Mouse (Mus musculus) forebrain, postnatal 0 days (tissue): ENCODE results near the gene Kctd5. TPM values are rescaled to one million over a fixed set of nuclear protein-coding genes. Genes with fewer than 3 reads are reported as not detected.

Source experiments
- ATAC-seq: fragments of 200-750 bp; cut with Nextera tagmentation; 2 replicates; pipeline ENCODE4 v1.8.0; 2017; ENCODE audit warnings: mild to moderate bottlenecking, moderate library complexity
- DNase-seq: peaks from one replicate; pipeline ENCODE4 v3.0.0-alpha.2; 2015
- H3K27ac ChIP-seq: fragments of 300-500 bp; sonication (generic); 2 replicates; pipeline ENCODE4 v1.5.1; 2014; ENCODE audit warnings: low read depth, mild to moderate bottlenecking, antibody characterized with exemption, low read length, moderate library complexity, mixed read lengths
- H3K27me3 ChIP-seq: fragments of 300-500 bp; sonication (generic); 2 replicates; pipeline ENCODE4 v1.6.1; 2014; ENCODE audit warnings: mild to moderate bottlenecking, low read length, mixed read lengths; ENCODE audit not compliant: insufficient read depth
- H3K36me3 ChIP-seq: fragments of 300-500 bp; sonication (generic); 2 replicates; pipeline ENCODE4 v1.6.1; 2014; ENCODE audit warnings: mild to moderate bottlenecking, moderate library complexity; ENCODE audit not compliant: insufficient read depth
- H3K4me1 ChIP-seq: fragments of 300-500 bp; sonication (generic); 2 replicates; pipeline ENCODE4 v1.6.1; 2014; ENCODE audit warnings: antibody characterized with exemption; ENCODE audit not compliant: insufficient read depth
- H3K4me2 ChIP-seq: fragments of 300-500 bp; sonication (generic); 2 replicates; pipeline ENCODE4 v1.6.1; 2014; ENCODE audit warnings: low read depth, mild to moderate bottlenecking, moderate library complexity
- H3K4me3 ChIP-seq: fragments of 300-500 bp; sonication (generic); 2 replicates; pipeline ENCODE4 v1.5.1; 2014; ENCODE audit warnings: low read depth, low read length, mixed read lengths
- H3K9ac ChIP-seq: fragments of 300-500 bp; sonication (generic); 2 replicates; pipeline ENCODE4 v1.6.1; 2014; ENCODE audit warnings: mild to moderate bottlenecking
- H3K9me3 ChIP-seq: fragments of 300-500 bp; sonication (generic); 2 replicates; pipeline ENCODE4 v1.6.1; 2016; ENCODE audit warnings: low read length
- CTCF ChIP-seq: sonication (generic); IDR thresholded peaks from 2 replicates; pipeline ENCODE4 v1.5.1; 2016; ENCODE audit warnings: antibody characterized with exemption, control low read depth, low read depth
- WGBS: fragments of 180-500 bp; shearing (Covaris S2); extraction: QIAGEN DNeasy Blood & Tissue Kit; methylation state at CpG from one replicate; pipeline ENCODE4 v1.1.7; 2014; 5-methylcytosine and 5-hydroxymethylcytosine counted together
- polyA plus RNA-seq: library from polyadenylated mRNA; unstranded; fragments of >200 nt; fragmentation: Nextera tagmentation; extraction: Ambion mirVana; gene quantifications from 2 replicates; pipeline ENCODE4 v1.2.1, GENCODE M21; 2015
- total RNA-seq: library from RNA; depleted of rRNA; stranded (reverse); fragments of >200 nt; gene quantifications from 2 replicates; pipeline ENCODE4 v1.2.3, GENCODE M21; 2014

Kctd5 gene
- total and polyA plus RNA-seq, 2 experiments from 2014 or later = 87.2 to 97.6 TPM

- 75% methylated on average over 4 of the region's 4 CpGs for WGBS
- H3K36me3 ChIP-seq = no peaks in the 10 kb centered on the region
- ATAC-seq = no peak
Measured at GRCm38 (mm10) chr17:24037844-24038243, 35.4 kb downstream of the Kctd5 start, which contains the start of gene Prss27. Prss27 (plus strand) TSS chr17:24038144.

GRCm38 (mm10) chr17:24037360-24037759 is 35.9 kb downstream of the Kctd5 start:
- Histone ChIP-seq H3K9me3 (no peaks in the 10 kb centered on the region), H3K27me3 (no peaks in the 10 kb centered on the region), H3K4me1 (no peaks in the 10 kb centered on the region), H3K4me3 (no peak overlapping the region), H3K36me3 (no peaks in the 10 kb centered on the region), H3K9ac (no peak overlapping the region), H3K4me2 (no peak overlapping the region), H3K27ac (no peak overlapping the region)
- ATAC-seq (no peak), DNase-seq (no peak)
- WGBS = 89% methylated on average over 13 of the region's 13 CpGs
- no peak for TF ChIP-seq CTCF

More at GRCm38 (mm10) chr17:24037844-24038243, 35.4 kb downstream of the Kctd5 start, which contains the start of gene Prss27:
- no peaks in the 10 kb centered on the region for H3K9me3 ChIP-seq
- TF ChIP-seq CTCF = no peak
- H3K27ac ChIP-seq = no peak within 1 kb of the TSS
- H3K9ac ChIP-seq = no peak within 1 kb of the TSS
- DNase-seq = no peak
- H3K27me3 ChIP-seq = no peaks in the 10 kb centered on the region
- H3K4me3 ChIP-seq = no peak within 1 kb of the TSS
- no peaks in the 10 kb centered on the region for H3K4me1 ChIP-seq
- H3K4me2 ChIP-seq = no peak within 1 kb of the TSS

DNA sequence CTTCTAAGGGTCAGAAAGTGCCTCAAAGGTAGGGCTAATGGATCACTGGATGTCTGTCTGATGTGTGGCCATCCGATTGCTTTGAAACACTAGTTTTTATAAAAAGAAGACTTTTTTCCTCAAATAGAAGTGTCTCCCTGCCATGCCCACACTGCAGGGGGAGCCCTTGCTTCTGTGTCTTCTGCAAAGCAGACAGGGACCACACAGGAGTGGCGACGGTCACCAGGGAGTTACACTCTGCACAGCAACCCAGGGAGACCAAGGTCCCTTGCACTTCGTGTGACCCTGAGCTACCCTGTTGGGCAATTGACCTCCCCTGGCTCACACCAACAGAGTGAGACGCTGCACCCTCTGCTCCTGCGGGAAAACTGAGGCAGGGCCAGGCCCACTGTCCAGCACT is 36.3 kb downstream of the Kctd5 start:
- Histone ChIP-seq H3K4me2 (no peak overlapping the region), H3K9ac (no peak overlapping the region), H3K27ac (no peak overlapping the region), H3K4me1 (no peaks in the 10 kb centered on the region), H3K9me3 (no peaks in the 10 kb centered on the region), H3K36me3 (no peaks in the 10 kb centered on the region), H3K4me3 (no peak overlapping the region), H3K27me3 (no peaks in the 10 kb centered on the region)
- TF ChIP-seq CTCF = no peak
- DNase-seq (no peak), ATAC-seq (no peak)
- 72% methylated on average over 6 of the region's 6 CpGs for WGBS

DNA sequence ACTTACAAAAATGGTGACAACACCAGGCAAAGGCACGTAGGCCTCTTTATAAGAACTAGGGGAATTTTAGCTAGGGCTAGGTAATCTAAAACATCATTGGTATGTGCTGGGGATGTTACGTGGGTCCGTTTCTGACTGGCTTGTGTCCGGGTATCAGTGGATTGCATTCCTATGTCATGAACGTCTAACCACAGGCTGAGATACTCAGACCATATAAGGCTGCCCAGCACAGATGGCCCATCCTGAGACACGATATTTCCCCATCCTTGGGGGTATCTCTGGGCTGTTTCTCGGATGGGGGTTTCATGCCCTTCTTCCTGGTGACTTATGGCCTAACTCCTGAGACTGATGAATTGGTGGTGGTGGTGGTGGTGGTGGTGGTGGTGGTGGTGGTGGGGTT is 38.2 kb downstream of the Kctd5 start:
- 77% methylated on average over 7 of the region's 7 CpGs for WGBS
- no peaks in the 10 kb centered on the region for H3K36me3 ChIP-seq
- TF ChIP-seq CTCF = no peak
- H3K9ac ChIP-seq = no peak overlapping the region
- no peak overlapping the region for H3K27ac ChIP-seq
- no peak overlapping the region for H3K4me2 ChIP-seq
- no peak for DNase-seq
- no peaks in the 10 kb centered on the region for H3K4me1 ChIP-seq
- no peaks in the 10 kb centered on the region for H3K27me3 ChIP-seq
- no peak for ATAC-seq
- H3K4me3 ChIP-seq = no peak overlapping the region
- no peaks in the 10 kb centered on the region for H3K9me3 ChIP-seq

DNA sequence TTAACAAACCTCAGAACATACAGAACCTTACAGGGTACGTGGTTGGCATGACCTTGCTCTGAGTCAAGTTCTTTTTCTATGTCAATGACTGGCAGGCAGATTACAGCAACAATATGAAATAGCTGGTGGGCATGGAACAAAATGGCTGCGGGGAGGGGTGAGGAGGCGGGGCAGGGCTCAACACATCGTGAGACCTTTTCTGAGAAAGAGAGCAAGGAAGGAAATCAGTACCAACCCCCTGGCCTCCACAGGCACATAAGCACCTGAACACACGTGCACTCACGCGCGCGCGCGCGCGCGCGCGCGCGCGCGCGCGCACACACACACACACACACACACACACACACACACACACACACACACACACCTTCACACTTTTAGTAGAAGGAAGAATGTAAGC is 42.7 kb downstream of the Kctd5 start:
- TF ChIP-seq CTCF = no peak
- no peaks in the 10 kb centered on the region for H3K9me3 ChIP-seq
- H3K4me3 ChIP-seq = no peak overlapping the region
- no peak overlapping the region for H3K27ac ChIP-seq
- H3K4me2 ChIP-seq = no peak overlapping the region
- ATAC-seq (no peak), DNase-seq (no peak)
- H3K4me1 ChIP-seq = no peaks in the 10 kb centered on the region
- no peaks in the 10 kb centered on the region for H3K27me3 ChIP-seq
- 82% methylated on average over 8 of the region's 22 CpGs for WGBS
- H3K9ac ChIP-seq = no peak overlapping the region
- H3K36me3 ChIP-seq = no peaks in the 10 kb centered on the region

- 82% methylated on average over 7 of the region's 7 CpGs for WGBS
- no peak overlapping the region for H3K4me3 ChIP-seq
- ATAC-seq (no peak), DNase-seq (no peak)
- no peaks in the 10 kb centered on the region for H3K36me3 ChIP-seq
- TF ChIP-seq CTCF = no peak
- no peak overlapping the region for H3K9ac ChIP-seq
- H3K27ac ChIP-seq = no peak overlapping the region
- no peaks in the 10 kb centered on the region for H3K9me3 ChIP-seq
- H3K4me1 ChIP-seq = no peaks in the 10 kb centered on the region
- no peak overlapping the region for H3K4me2 ChIP-seq
- no peaks in the 10 kb centered on the region for H3K27me3 ChIP-seq
Measured at GRCm38 (mm10) chr17:24029477-24029876, 43.8 kb downstream of the Kctd5 start.

DNA sequence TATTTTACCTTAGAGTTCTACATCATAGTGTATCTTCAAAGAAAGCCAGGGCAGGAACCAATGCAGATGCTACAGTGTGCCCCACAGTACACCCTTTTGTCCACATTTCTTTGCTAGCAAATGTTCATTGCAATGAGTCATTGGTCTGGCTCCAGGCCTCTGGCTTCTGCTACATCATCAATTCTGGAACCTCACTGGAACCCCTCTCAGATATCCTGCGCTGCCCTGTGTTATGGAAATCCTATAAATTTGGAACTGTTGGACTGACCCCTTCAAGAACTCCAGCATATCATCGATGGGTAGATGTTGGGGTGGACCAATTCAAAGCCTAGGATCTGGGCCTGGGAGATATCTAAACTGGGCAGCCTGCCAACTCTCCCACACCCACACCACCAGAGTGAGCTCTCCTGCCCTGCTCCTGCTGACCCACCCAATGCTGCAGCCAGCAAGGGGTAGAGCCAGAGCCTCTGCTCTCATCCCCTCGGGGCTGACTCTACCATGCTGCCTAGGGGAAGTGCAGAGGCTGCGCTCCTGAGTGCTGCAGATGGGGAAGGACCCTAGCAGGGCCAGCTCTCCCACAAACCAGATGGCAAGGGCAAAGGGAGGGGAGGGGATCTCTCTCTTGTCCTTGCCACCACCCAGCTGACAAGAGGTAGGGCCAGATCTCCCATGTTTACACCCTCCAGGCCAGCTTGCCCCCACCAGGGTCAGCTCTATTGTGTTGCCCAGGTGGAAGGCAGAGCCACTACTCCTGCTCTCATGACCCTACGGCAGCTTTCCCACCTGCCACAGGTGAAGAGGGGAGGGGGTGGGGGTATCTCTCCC is 51.7 kb downstream of the Kctd5 start:
- H3K9me3 ChIP-seq = no peaks in the 10 kb centered on the region
- 79% methylated on average over 5 of the region's 5 CpGs for WGBS
- no peaks in the 10 kb centered on the region for H3K4me1 ChIP-seq
- H3K27me3 ChIP-seq = no peaks in the 10 kb centered on the region
- H3K9ac ChIP-seq = no peak overlapping the region
- DNase-seq (no peak), ATAC-seq (no peak)
- H3K27ac ChIP-seq = no peak overlapping the region
- H3K4me3 ChIP-seq = no peak overlapping the region
- TF ChIP-seq CTCF = no peak
- H3K36me3 ChIP-seq = no peaks in the 10 kb centered on the region
- no peak overlapping the region for H3K4me2 ChIP-seq
